Mouse (Mus musculus) ES-E14 (cell line): ENCODE measurements around the gene Zbtb22. TPM values are rescaled to one million over a fixed set of nuclear protein-coding genes. Genes with fewer than 3 reads are reported as not detected.
A peak's percentile ranks its signal among the peaks of the same experiment; 100 is the strongest.

Experiments
- DNase-seq: peaks from one replicate; pipeline ENCODE4 v3.0.0-alpha.2; 2013; ENCODE audit warnings: low read depth, low spot score
- H3K27ac ChIP-seq: 2 replicates; pipeline ENCODE4 v1.5.1; 2012; ENCODE audit warnings: low read depth, mild to moderate bottlenecking, low read length, moderate library complexity, mixed read lengths; ENCODE audit not compliant: poor library complexity, insufficient read depth, severe bottlenecking
- H3K36me3 ChIP-seq: 2 replicates; pipeline ENCODE4 v1.6.1; 2012; ENCODE audit warnings: mild to moderate bottlenecking, low read length, moderate library complexity, mixed read lengths; ENCODE audit not compliant: control insufficient read depth, poor library complexity, insufficient read depth, severe bottlenecking
- H3K4me1 ChIP-seq, 2 experiments: fragments of 150-350 bp in 1 of 2; sonication (generic) in 1 of 2; 2 replicates each; pipeline ENCODE4 v1.6.1; 2012; ENCODE audit warnings: low read length in 2 of 2, mild to moderate bottlenecking in 1 of 2, mixed read lengths in 1 of 2; ENCODE audit not compliant: control insufficient read depth in 2 of 2, insufficient read depth in 2 of 2, poor library complexity in 1 of 2
- H3K4me3 ChIP-seq, 2 experiments: fragments of 150-350 bp in 1 of 2; sonication (generic) in 1 of 2; 2 replicates each; pipeline ENCODE4 v1.5.1; 2012; ENCODE audit warnings: low read length in 2 of 2, low read depth in 1 of 2, mild to moderate bottlenecking in 1 of 2, mixed read lengths in 1 of 2; ENCODE audit not compliant: insufficient read depth in 1 of 2, poor library complexity in 1 of 2, severe bottlenecking in 1 of 2
- H3K9ac ChIP-seq: 2 replicates; pipeline ENCODE4 v1.6.1; 2012; ENCODE audit warnings: low read depth, mild to moderate bottlenecking, low read length, mixed read lengths; ENCODE audit not compliant: poor library complexity, insufficient read depth, severe bottlenecking
- H3K9me3 ChIP-seq: fragments of 150-350 bp; sonication (generic); 2 replicates; pipeline ENCODE4 v1.6.1; 2012; ENCODE audit warnings: low read depth, mild to moderate bottlenecking, low read length; ENCODE audit not compliant: control insufficient read depth, insufficient read depth
- CHD2 ChIP-seq: IDR thresholded peaks from 2 replicates; pipeline ENCODE4 v1.6.1; 2014; ENCODE audit warnings: mild to moderate bottlenecking, low read depth, low read length, inconsistent platforms
- HCFC1 ChIP-seq: IDR thresholded peaks from 2 replicates; pipeline ENCODE4 v1.6.1; 2012; ENCODE audit warnings: low read length, inconsistent platforms, borderline replicate concordance; ENCODE audit not compliant: insufficient read depth
- MAFK ChIP-seq: IDR thresholded peaks from 2 replicates; pipeline ENCODE4 v1.6.1; 2014; ENCODE audit warnings: mild to moderate bottlenecking, low read depth, low read length, inconsistent platforms; ENCODE audit not compliant: insufficient read depth
- ZC3H11A ChIP-seq: IDR thresholded peaks from 2 replicates; pipeline ENCODE4 v1.6.1; 2012; ENCODE audit warnings: low read depth, mild to moderate bottlenecking, inconsistent platforms, low read length, borderline replicate concordance
- ZNF384 ChIP-seq: IDR thresholded peaks from 2 replicates; pipeline ENCODE4 v1.6.1; 2012; ENCODE audit warnings: low read depth, low read length, inconsistent platforms
- in situ Hi-C, 2 experiments: fragments of 600-800 bp; cut with MboI; formaldehyde crosslinking; loops; one replicate each; pipeline ENCODE4 v1.15.1; 2025; ENCODE audit warnings: low sequenced_read_pairs in 2 of 2, inconsistent platforms in 1 of 2; ENCODE audit not compliant: unreplicated experiment in 2 of 2
- total RNA-seq: library from RNA; depleted of rRNA; stranded (reverse); fragments of 300-350 nt; gene quantifications from 2 replicates; pipeline ENCODE4 v1.2.3, GENCODE M21; 2012; rRNA removed

Zbtb22 gene
- total RNA-seq, 1 experiment: 32.8 TPM

GRCm38 (mm10) chr17:33965082-33965845, 49.6 kb downstream of the Zbtb22 start:
- in situ Hi-C loops: no loop called here

GRCm38 (mm10) chr17:33965846-33966550, 50.3 kb downstream of the Zbtb22 start:
- Histone ChIP-seq H3K9ac (no peak overlapping the region), H3K36me3 (peaks cover 31% of the 10 kb centered on the region; the same call in 1 of the 2 replicates), H3K4me1 (no peaks in the 10 kb centered on the region), H3K4me3 (no peak overlapping the region), H3K9me3 (no peaks in the 10 kb centered on the region), H3K27ac (no peak overlapping the region)
- no peak for TF ChIP-seq ZNF384
- no peak for TF ChIP-seq MAFK
- no peak for TF ChIP-seq ZC3H11A
- TF ChIP-seq HCFC1: no peak
- no peak for TF ChIP-seq CHD2
- DNase-seq: no peak
- in situ Hi-C loops: no loop called here

More at GRCm38 (mm10) chr17:33965082-33965845, 49.6 kb downstream of the Zbtb22 start:
- no peak overlapping the region for H3K4me3 ChIP-seq
- H3K9ac ChIP-seq: no peak overlapping the region
- H3K36me3 ChIP-seq: peaks cover 33% of the 10 kb centered on the region; the same call in 1 of the 2 replicates
- no peaks in the 10 kb centered on the region for H3K9me3 ChIP-seq
- H3K27ac ChIP-seq: no peak overlapping the region
- DNase-seq: no peak
- TF ChIP-seq CHD2: no peak
- TF ChIP-seq ZC3H11A: no peak
- TF ChIP-seq ZNF384: no peak
- no peak for TF ChIP-seq HCFC1
- TF ChIP-seq MAFK: no peak
- no peaks in the 10 kb centered on the region for H3K4me1 ChIP-seq

- DNase-seq: peak; percentile 81
- Histone ChIP-seq H3K4me1 (no peaks in the 10 kb centered on the region), H3K4me3 (no peak overlapping the region), H3K9ac (peak overlapping the region; percentile 33; the same call in 1 of the 2 replicates), H3K9me3 (no peaks in the 10 kb centered on the region), H3K27ac (no peak overlapping the region), H3K36me3 (peaks cover 13% of the 10 kb centered on the region; the same call in 1 of the 2 replicates)
- in situ Hi-C loops: no loop called here
- TF ChIP-seq CHD2 (no peak), ZC3H11A (peak; percentile 8; the same call in 1 of the 2 replicates)
These were observed 52.8 kb downstream of the Zbtb22 start for GRCm38 (mm10) chr17:33968489-33968888.

Other genes starting within 250 kb of the Zbtb22 start
- 151 and 195 TPM in 2 replicates for gene Hnrnpm, start 229.0 kb upstream of the Zbtb22 start, total RNA-seq
- 14.3 and 17.4 TPM in 2 replicates for gene March2, start 197.2 kb upstream of the Zbtb22 start, total RNA-seq
- 26.0 and 34.8 TPM in 2 replicates for gene Rab11b, start 155.4 kb upstream of the Zbtb22 start, total RNA-seq
- gene Angptl4, start 134.1 kb upstream of the Zbtb22 start, total RNA-seq: 30.5 and 39.3 TPM in 2 replicates
- 81.1 and 165 TPM in 2 replicates for gene Kank3, start 105.4 kb upstream of the Zbtb22 start, total RNA-seq
- gene Rps28, start 91.3 kb upstream of the Zbtb22 start, total RNA-seq: 5,476 and 6,336 TPM in 2 replicates
- 639 and 871 TPM in 2 replicates for gene Ndufa7, start 91.3 kb upstream of the Zbtb22 start, total RNA-seq
- 131 and 228 TPM in 2 replicates for gene Cd320, start 72.8 kb upstream of the Zbtb22 start, total RNA-seq
- gene Gm7029, start 42.1 kb upstream of the Zbtb22 start, total RNA-seq: 11.6 and 19.7 TPM in 2 replicates
- gene Kifc1, start 25.2 kb upstream of the Zbtb22 start, total RNA-seq: 149 and 187 TPM in 2 replicates
- gene Platr17, start 10.8 kb upstream of the Zbtb22 start, total RNA-seq: 33.2 and 46.0 TPM in 2 replicates
- 67.3 and 73.7 TPM in 2 replicates for gene Daxx, start 6.5 kb upstream of the Zbtb22 start, total RNA-seq
- 39.4 and 64.9 TPM in 2 replicates for gene Tapbp, start within 50 bp of the Zbtb22 start, total RNA-seq
- 65.8 and 129 TPM in 2 replicates for gene Rgl2, start 13.6 kb downstream of the Zbtb22 start, total RNA-seq
- gene Pfdn6, start 24.4 kb downstream of the Zbtb22 start, total RNA-seq: 175 and 201 TPM in 2 replicates
- gene Wdr46, start 24.8 kb downstream of the Zbtb22 start, total RNA-seq: 65.6 and 78.2 TPM in 2 replicates
- 10.3 and 15.3 TPM in 2 replicates for gene B3galt4, start 35.6 kb downstream of the Zbtb22 start, total RNA-seq
- 23.2 and 24.8 TPM in 2 replicates for gene Vps52, start 39.9 kb downstream of the Zbtb22 start, total RNA-seq
- gene Rps18, start 40.1 kb downstream of the Zbtb22 start, total RNA-seq: 4,706 and 5,724 TPM in 2 replicates
- 69.5 and 155 TPM in 2 replicates for gene H2-K1, start 84.4 kb downstream of the Zbtb22 start, total RNA-seq
- gene Ring1, start 108.8 kb downstream of the Zbtb22 start, total RNA-seq: 5.6 and 8.9 TPM in 2 replicates
- gene H2-Ke6, start 112.2 kb downstream of the Zbtb22 start, total RNA-seq: 15.5 and 27.7 TPM in 2 replicates
- 253 and 394 TPM in 2 replicates for gene Slc39a7, start 115.8 kb downstream of the Zbtb22 start, total RNA-seq
- 52.4 and 79.2 TPM in 2 replicates for gene Rxrb, start 115.9 kb downstream of the Zbtb22 start, total RNA-seq
- gene Col11a2, start 123.5 kb downstream of the Zbtb22 start, total RNA-seq: 1.3 and 1.4 TPM in 2 replicates
- gene H2-Oa, start 176.4 kb downstream of the Zbtb22 start, total RNA-seq: 0.54 TPM in 1 of 2 replicates, not detected in the other
- 18.5 and 24.5 TPM in 2 replicates for gene H2-DMa, start 203.6 kb downstream of the Zbtb22 start, total RNA-seq
- gene Brd2, start 206.7 kb downstream of the Zbtb22 start, total RNA-seq: 257 and 321 TPM in 2 replicates
- gene H2-DMb2, start 227.4 kb downstream of the Zbtb22 start, total RNA-seq: 0.31 TPM in 1 of 2 replicates, not detected in the other
- gene H2-DMb1, start 237.2 kb downstream of the Zbtb22 start, total RNA-seq: 3.1 and 5.0 TPM in 2 replicates